Mouse (Mus musculus) heart, postnatal 0 days (tissue): ENCODE measurements around the gene Plcb4.

Experiments
- CTCF ChIP-seq: IDR thresholded peaks from 2 replicates; pipeline ENCODE4 v1.5.1; 2016; ENCODE audit warnings: antibody characterized with exemption, control low read depth, low read depth
- EP300 ChIP-seq: IDR thresholded peaks from 2 replicates; pipeline ENCODE4 v1.6.1; 2016; ENCODE audit warnings: antibody characterized with exemption, low read depth

DNA sequence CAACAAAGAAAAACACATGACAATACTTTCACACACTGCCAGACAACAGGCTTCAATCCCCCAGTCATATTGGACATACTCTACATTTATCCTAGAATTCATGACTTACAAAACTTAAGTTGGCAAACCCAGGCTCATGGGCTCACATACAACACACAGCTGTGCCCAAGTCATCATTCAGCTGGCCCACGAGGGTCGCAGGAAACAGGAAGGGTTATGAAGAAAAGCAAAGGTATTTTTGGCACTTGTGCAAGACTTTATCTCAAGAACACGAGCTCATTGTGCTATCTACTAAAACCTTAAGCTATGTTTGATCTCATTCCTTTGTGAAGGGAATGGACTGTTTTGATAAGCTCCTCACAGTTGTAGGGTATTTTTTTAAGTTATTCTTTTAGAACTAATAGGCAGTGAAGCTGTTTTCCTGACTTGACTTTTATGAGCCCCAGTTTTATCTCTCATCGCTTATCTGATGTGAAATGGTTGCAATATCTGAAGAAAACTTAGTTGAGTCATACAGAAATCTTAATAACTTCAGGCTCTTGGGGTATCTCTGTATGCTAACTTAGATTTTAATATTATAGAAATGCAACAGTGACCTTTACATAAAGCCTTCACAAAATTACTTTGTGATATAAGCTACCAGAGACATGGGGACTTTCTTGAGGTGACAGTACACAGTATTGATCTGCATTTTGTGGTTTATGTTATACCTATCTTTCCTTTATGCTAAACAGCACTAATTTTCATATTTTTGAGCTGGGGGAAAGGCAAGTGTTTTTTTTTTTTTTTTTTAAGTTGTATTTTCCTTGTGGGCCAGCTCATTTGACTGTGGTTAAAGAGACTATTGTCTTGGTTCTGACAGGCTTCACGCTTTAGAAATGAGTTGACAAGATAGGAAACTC, 203.9 kb downstream of the Plcb4 start:
- no peak for TF ChIP-seq CTCF
- TF ChIP-seq EP300 = no peak
